Mouse (Mus musculus) heart, postnatal 14 days (tissue): ENCODE results near the gene Pax4. TPM values are rescaled to one million over a fixed set of nuclear protein-coding genes. Genes with fewer than 3 reads are reported as not detected.

Experiments
- DNase-seq, 2 experiments: peaks; one replicate each; pipeline ENCODE4 v3.0.0; 2021 to 2022
- intact Hi-C: fragments of 180-260 bp; cut with DNase I; formaldehyde crosslinking; loops from one replicate; pipeline ENCODE4 v1.15.1; 2025
- total RNA-seq, 2 experiments: library from RNA; stranded (reverse); gene quantifications; 2 replicates each; pipeline ENCODE4 v1.2.3; 2021

Pax4 gene
- total RNA-seq, 2 experiments from 2014 or later = not detected

GRCm38 (mm10) chr6:28450977-28451376, 1.8 kb upstream of the Pax4 start:
- no peak for DNase-seq
- intact Hi-C loops = loop anchor here (10.0 kb wide), 1 partner anchor 66 kb away; no protein-coding TSS in a partner anchor

- intact Hi-C loops = loop anchor here (10.0 kb wide), 1 partner anchor 66 kb away; no protein-coding TSS in a partner anchor
- no peak for DNase-seq
Measured at GRCm38 (mm10) chr6:28450481-28450880, 1.3 kb upstream of the Pax4 start.

GRCm38 (mm10) chr6:28447937-28448336, 1.2 kb downstream of the Pax4 start:
- DNase-seq = no peak
- intact Hi-C loops = no loop called here

- intact Hi-C loops = no loop called here
- DNase-seq = no peak
Measured at GRCm38 (mm10) chr6:28431538-28431855, 17.7 kb downstream of the Pax4 start.

GRCm38 (mm10) chr6:28430795-28431537, 18.2 kb downstream of the Pax4 start:
- intact Hi-C loops = no loop called here
- DNase-seq = no peak

- no peak for DNase-seq
- intact Hi-C loops = loop anchor here (5.0 kb wide), 1 partner anchor 47 kb away; the partner anchor contains the start of gene Snd1
Measured at GRCm38 (mm10) chr6:28429870-28430269, 19.3 kb downstream of the Pax4 start.

- intact Hi-C loops = loop anchor here (5.0 kb wide), 1 partner anchor 49 kb away; the partner anchor contains the start of gene Snd1
Measured at GRCm38 (mm10) chr6:28428290-28428689, 20.9 kb downstream of the Pax4 start, which contains the start of gene Gcc1. TSS of gene Gcc1 (minus strand) at chr6:28428390.

DNA sequence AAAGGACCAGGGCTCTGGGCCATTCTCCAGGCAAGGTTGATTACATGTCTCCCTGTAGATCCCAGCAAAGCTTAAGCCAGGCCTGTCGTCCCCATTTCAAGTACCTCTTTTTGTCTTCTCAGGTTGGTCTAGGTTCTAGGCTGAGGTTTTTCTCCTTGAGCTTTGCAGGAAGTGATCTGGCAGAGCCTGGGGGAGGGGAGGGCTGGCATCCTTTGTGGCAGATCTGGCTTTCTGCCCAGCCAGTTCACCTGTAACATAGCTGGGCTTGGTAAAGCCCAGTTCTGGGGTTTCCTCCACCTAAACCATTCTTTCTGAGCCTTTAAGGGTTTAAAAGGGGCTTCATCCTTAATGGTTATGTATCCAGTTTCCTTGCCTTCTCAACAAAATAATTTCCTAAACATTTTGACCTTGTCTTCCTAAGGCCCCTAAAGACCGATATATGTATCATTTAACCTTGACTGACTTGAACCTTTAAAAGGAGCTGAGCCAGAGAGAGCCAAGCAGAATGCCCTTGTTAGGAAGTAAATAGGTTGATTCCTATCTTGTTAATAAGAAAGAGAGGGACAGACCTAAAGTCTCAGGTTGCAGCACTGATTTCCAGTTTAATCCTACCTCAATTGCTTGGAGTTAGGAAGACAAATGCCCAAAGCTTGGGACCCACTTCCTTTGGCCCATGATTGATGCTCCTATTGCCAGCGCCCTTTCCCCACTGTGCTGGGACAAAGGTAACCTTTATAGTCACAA, 21.9 kb downstream of the Pax4 start, which contains the start of gene Fscn3:
TSS of gene Fscn3 (plus strand) at position 694 of the 744 bp plus-strand sequence.
- intact Hi-C loops = loop anchor here (5.0 kb wide), 1 partner anchor 50 kb away; the partner anchor contains the start of gene Snd1
- no peak for DNase-seq

More at GRCm38 (mm10) chr6:28428290-28428689, 20.9 kb downstream of the Pax4 start, which contains the start of gene Gcc1:
- DNase-seq = no peak

DNA sequence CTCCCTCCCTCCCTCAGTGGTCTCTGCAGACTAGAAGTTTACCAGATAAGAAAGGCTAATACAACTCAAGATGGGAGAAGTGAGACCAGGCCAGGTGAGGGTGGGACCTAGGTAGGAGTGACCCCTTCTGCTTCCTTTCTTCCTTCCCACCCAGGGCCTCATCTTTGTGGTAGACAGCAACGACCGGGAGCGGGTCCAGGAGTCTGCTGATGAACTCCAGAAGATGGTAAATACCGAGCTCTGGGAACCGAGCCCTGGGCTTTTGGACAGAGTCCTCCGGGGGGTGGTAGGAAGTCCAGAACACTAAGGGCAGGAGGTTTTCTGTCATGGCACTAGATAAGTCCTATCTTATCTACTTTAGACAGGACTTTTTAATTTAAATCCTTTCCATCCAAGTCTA, 24.1 kb downstream of the Pax4 start:
- no peak for DNase-seq
- intact Hi-C loops = loop anchor here (5.0 kb wide), 1 partner anchor 52 kb away; the partner anchor contains the start of gene Snd1

DNA sequence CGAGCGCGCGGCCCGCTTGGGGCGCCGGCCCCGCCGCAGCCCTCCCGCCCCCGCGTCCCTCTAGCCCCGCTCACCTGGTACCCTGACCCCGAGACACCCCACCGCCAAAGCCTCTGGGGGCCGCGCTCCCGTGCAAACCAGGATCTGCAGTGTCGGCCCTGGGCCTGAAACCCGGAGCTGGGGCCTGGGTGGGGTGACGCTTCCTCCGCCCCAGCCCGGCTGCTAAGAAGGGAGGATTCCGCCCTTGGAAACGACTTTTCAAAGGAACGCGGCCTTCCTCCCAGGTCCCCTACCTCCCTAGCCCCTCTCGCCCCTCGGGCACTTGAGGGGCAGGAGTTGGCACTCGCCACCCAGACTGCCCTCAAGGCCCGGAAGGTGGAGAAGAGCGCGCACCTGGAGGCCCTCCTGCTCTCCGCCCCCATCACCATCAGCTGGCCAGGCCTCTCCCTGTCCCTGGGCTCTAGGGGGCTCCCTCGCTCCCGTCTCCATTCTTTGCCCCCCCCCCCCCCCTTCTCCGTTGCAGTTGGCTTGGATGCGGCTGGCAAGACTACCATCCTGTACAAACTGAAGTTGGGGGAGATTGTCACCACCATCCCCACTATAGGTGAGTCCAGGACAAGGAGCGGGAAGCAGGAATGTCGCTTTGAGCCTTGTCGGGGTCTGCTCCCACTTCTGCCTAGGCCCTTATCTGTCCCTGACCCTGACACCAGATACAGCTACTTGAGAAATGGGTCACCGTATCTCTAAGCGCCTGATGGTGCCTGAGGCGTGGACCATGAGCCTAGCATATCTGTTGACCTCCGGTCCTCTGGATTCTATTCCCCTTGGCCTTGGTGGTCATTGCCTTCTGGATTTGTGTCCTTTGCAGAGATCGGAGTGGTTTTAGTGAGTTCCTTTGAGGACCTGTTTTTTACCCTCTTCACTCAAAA, 25.1 kb downstream of the Pax4 start:
- DNase-seq = peak; percentile 60 to 61
- intact Hi-C loops = loop anchor here (5.0 kb wide), 1 partner anchor 162 kb away; no protein-coding TSS in a partner anchor

DNA sequence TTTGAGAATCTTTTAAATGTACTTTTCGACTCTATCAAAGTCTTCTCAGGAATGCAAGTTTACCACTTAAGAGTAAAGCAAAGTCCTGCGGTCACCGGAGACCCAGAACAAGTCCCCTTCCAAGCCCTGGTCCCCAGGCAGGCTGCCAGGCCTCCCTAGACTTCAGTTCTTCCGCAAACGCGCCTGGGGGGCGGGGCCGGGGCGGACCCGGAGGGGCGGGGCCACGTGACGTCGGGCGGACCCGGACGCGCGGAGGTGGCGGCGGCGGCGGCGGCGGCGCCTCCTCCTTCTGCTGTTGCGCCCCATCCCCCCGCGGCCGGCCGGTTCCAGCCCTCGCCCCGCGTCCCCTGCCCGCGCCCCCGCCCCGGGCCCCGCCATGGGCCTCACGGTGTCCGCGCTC, 25.8 kb downstream of the Pax4 start, which contains the start of gene Arf5:
TSS of gene Arf5 (plus strand) at position 248 of the 400 bp plus-strand sequence.
- peak; percentile 98 to 99 for DNase-seq

DNA sequence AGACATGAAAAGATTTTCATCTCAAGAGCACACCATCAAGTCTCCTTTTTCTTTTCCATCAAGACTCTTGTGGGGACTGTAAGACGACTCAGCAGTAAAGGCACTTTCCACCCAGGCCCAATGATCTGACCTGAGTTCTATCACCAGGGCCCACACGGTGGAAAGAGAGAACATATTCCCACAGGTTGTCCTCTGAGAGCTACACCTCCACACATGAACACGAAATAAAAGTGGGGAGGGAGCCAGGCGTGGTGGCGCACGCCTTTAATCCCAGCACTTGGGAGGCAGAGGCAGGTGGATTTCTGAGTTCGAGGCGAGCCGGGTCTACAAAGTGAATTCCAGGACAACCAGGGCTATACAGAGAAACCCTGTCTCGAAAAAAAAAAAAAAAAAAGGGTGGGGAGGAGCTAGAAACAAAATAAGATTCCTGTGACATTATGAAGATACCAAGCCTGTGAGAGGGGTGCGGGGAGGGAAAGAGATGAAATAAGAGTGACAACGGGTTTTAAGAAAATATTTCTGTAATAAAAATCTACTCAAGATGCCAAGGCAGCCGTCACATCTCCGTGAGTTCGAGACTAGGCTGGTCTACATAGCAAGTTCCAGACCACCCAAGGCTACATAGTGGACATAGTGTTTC, 26.4 kb downstream of the Pax4 start:
- intact Hi-C loops = loop anchor here (5.0 kb wide), 1 partner anchor 160 kb away; no protein-coding TSS in a partner anchor
- no peak for DNase-seq

More for the DNA sequence above, 25.8 kb downstream of the Pax4 start, which contains the start of gene Arf5:
- intact Hi-C loops = loop anchor here (5.0 kb wide), 1 partner anchor 161 kb away; no protein-coding TSS in a partner anchor

GRCm38 (mm10) chr6:28421469-28422000, 27.6 kb downstream of the Pax4 start:
- intact Hi-C loops = loop anchor here (5.0 kb wide), 1 partner anchor 159 kb away; no protein-coding TSS in a partner anchor
- DNase-seq = peak; percentile 95 to 97

DNA sequence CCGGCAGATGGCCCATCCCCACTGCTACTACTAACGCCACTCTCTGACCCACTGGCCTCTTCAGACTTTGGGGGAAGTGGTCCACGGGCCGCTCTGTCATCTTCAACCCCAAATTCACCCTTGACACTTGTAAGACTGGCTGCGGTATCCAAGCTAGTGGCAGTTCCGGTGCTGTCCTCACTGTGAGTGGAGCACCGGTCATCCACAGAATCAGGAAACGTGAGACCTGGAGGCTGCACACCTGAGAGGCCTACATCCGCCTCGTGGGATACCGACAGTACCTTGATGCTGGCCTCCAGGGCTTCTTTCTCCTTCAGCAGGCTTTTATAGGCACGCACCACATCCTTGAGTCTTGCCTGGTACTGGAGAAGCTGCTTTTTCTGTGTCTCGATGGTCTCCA, 28.3 kb downstream of the Pax4 start:
- no peak for DNase-seq
- intact Hi-C loops = loop anchor here (5.0 kb wide), 1 partner anchor 159 kb away; no protein-coding TSS in a partner anchor

- intact Hi-C loops = loop anchor here (5.0 kb wide), 1 partner anchor 158 kb away; no protein-coding TSS in a partner anchor
- no peak for DNase-seq
Measured at GRCm38 (mm10) chr6:28420361-28420760, 28.8 kb downstream of the Pax4 start.

- intact Hi-C loops = loop anchor here (5.0 kb wide), 1 partner anchor 157 kb away; no protein-coding TSS in a partner anchor
- no peak for DNase-seq
Measured at GRCm38 (mm10) chr6:28419673-28420072, 29.5 kb downstream of the Pax4 start.

DNA sequence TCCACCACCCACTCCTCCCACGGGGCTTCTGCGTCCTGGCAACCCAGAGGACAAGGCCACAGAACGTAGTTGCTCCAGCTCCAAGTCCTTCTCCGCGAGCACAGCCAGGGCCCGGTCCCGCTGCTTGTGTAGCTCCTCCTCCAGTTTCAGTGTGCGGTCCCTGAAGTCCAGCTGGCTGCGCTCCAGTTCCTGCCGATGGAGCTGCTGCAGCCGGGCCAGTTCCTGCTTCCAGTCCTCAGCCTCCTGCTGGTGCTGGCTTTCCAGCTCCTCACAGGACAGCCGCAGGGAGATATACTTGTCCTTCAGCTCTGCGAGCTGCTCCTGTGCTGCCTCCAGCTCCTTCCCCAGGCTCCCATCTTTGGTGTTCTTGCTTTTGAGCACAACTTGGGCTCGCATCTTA, 30.7 kb downstream of the Pax4 start:
- DNase-seq = peak; percentile 93 to 94
- intact Hi-C loops = no loop called here

- intact Hi-C loops = no loop called here
- DNase-seq = peak in 1 of 2 experiments; percentile 11
Measured at GRCm38 (mm10) chr6:28416981-28417380, 32.2 kb downstream of the Pax4 start.

DNA sequence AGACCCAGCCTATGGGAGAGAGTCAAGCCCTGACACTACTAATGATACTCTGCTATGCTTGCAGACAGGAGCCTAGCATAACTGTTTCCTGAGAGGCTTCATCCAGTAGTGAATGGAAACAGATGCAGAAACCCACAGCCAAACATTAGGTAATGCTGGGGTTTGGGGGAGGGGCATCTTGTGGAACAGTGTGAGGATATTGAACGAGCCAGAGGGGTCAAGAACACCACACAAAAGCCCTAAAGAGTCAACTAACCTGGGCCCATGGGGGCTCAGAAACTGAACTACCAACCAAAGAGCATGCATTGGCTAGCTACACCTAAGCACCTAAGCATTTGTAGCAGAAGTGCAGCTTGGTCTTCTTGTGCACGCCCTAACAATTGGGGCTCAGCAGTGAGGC, 37.9 kb downstream of the Pax4 start:
- DNase-seq = no peak
- intact Hi-C loops = no loop called here
